Mouse (Mus musculus) liver, embryonic 15.5 days (tissue): Measurements from ENCODE around the gene C1rb. TPM values are rescaled to one million over a fixed set of nuclear protein-coding genes. Genes with fewer than 3 reads are reported as not detected.
"Not testable (repeated sequence)": the region's sequence is repeated elsewhere in the genome, so short reads cannot be mapped to it uniquely, and the experiment has no call there.

Source experiments
- ATAC-seq: fragments of 200-750 bp; cut with Nextera tagmentation; 2 replicates; pipeline ENCODE4 v1.8.0; 2017; ENCODE audit warnings: moderate number of reproducible peaks, mild to moderate bottlenecking, moderate library complexity; ENCODE audit not compliant: insufficient read depth
- H3K27ac ChIP-seq: fragments of 300-500 bp; sonication (generic); replicated peaks from 2 replicates; pipeline ENCODE4 v1.5.1; 2015; ENCODE audit warnings: mild to moderate bottlenecking, inconsistent platforms
- H3K27me3 ChIP-seq: fragments of 300-500 bp; sonication (generic); 2 replicates; pipeline ENCODE4 v1.6.1; 2015; ENCODE audit warnings: mild to moderate bottlenecking, inconsistent platforms
- H3K36me3 ChIP-seq: fragments of 300-500 bp; sonication (generic); replicated peaks from 2 replicates; pipeline ENCODE4 v1.6.1; 2015; ENCODE audit warnings: moderate library complexity, mild to moderate bottlenecking, inconsistent platforms
- H3K4me1 ChIP-seq: fragments of 300-500 bp; sonication (generic); replicated peaks from 2 replicates; pipeline ENCODE4 v1.6.1; 2015; ENCODE audit warnings: inconsistent platforms
- H3K4me2 ChIP-seq: fragments of 300-500 bp; sonication (generic); 2 replicates; pipeline ENCODE4 v1.6.1; 2015; ENCODE audit warnings: moderate library complexity, mild to moderate bottlenecking, inconsistent platforms
- H3K4me3 ChIP-seq: fragments of 300-500 bp; sonication (generic); replicated peaks from 2 replicates; pipeline ENCODE4 v1.5.1; 2015; ENCODE audit warnings: mild to moderate bottlenecking, inconsistent platforms
- H3K9ac ChIP-seq: fragments of 300-500 bp; sonication (generic); 2 replicates; pipeline ENCODE4 v1.6.1; 2015; ENCODE audit warnings: moderate library complexity, mild to moderate bottlenecking, inconsistent platforms
- H3K9me3 ChIP-seq: fragments of 300-500 bp; sonication (generic); replicated peaks from 2 replicates; pipeline ENCODE4 v1.6.1; 2016; ENCODE audit warnings: inconsistent platforms
- WGBS: fragments of 180-500 bp; shearing (Covaris S2); methylation state at CpG from one replicate; pipeline ENCODE4 v1.1.7; 2015; ENCODE audit warnings: mixed read lengths; ENCODE audit not compliant: insufficient replicate concordance; 5-methylcytosine and 5-hydroxymethylcytosine counted together
- polyA plus RNA-seq: library from polyadenylated mRNA; unstranded; fragments of >200 nt; fragmentation: Nextera tagmentation; extraction: Ambion mirVana; gene quantifications from 2 replicates; pipeline ENCODE4 v1.2.1, GENCODE M21; 2015

C1rb gene
- polyA plus RNA-seq = not detected in 2 replicates

GRCm38 (mm10) chr6:124570026-124570425 lies at the start of gene C1rb:
Gene C1rb, plus strand, starts transcription at chr6:124570294.
- H3K4me2 ChIP-seq = no peak within 1 kb of the TSS
- H3K9me3 ChIP-seq = no peaks in the 10 kb centered on the region
- 4% methylated on average over 8 of the region's 8 CpGs for WGBS
- H3K9ac ChIP-seq = no peak within 1 kb of the TSS
- no peak within 1 kb of the TSS for H3K4me3 ChIP-seq
- H3K27me3 ChIP-seq = no peaks in the 10 kb centered on the region
- H3K4me1 ChIP-seq = no peaks in the 10 kb centered on the region
- no peak for ATAC-seq
- H3K27ac ChIP-seq = no peak within 1 kb of the TSS
- H3K36me3 ChIP-seq = no peaks in the 10 kb centered on the region

- not testable (repeated sequence) for H3K4me2 ChIP-seq, H3K27me3 ChIP-seq, H3K4me3 ChIP-seq, H3K36me3 ChIP-seq, H3K9ac ChIP-seq, ATAC-seq, H3K27ac ChIP-seq, H3K4me1 ChIP-seq, H3K9me3 ChIP-seq
- WGBS = 54% methylated on average over 7 of the region's 7 CpGs
Observed at GRCm38 (mm10) chr6:124522082-124522481, 48.0 kb upstream of the C1rb start.

GRCm38 (mm10) chr6:124527881-124528280 lies 42.2 kb upstream of the C1rb start:
- peak; percentile 40; the same call in 1 of the 2 replicates for ATAC-seq
- 31% methylated on average over 3 of the region's 3 CpGs for WGBS
- no peaks in the 10 kb centered on the region for H3K27me3 ChIP-seq
- H3K9ac ChIP-seq = no peak overlapping the region
- no peak overlapping the region for H3K4me2 ChIP-seq
- no peaks in the 10 kb centered on the region for H3K36me3 ChIP-seq
- no peak overlapping the region for H3K4me3 ChIP-seq
- peak overlapping the region; percentile 61 for H3K27ac ChIP-seq
- no peaks in the 10 kb centered on the region for H3K9me3 ChIP-seq
- H3K4me1 ChIP-seq = no peaks in the 10 kb centered on the region

- no peak overlapping the region for H3K9ac ChIP-seq
- WGBS = 71% methylated on average over 8 of the region's 8 CpGs
- no peak overlapping the region for H3K27ac ChIP-seq
- no peak for ATAC-seq
- no peak overlapping the region for H3K4me2 ChIP-seq
- no peaks in the 10 kb centered on the region for H3K4me1 ChIP-seq
- no peaks in the 10 kb centered on the region for H3K27me3 ChIP-seq
- no peaks in the 10 kb centered on the region for H3K9me3 ChIP-seq
- no peak overlapping the region for H3K4me3 ChIP-seq
- H3K36me3 ChIP-seq = no peaks in the 10 kb centered on the region
Observed at GRCm38 (mm10) chr6:124531077-124531476, 39.0 kb upstream of the C1rb start.

- ATAC-seq = not testable (repeated sequence)
Observed at GRCm38 (mm10) chr6:124536125-124536829, 33.8 kb upstream of the C1rb start.

GRCm38 (mm10) chr6:124541176-124541575 lies 28.9 kb upstream of the C1rb start:
- H3K36me3 ChIP-seq, H3K9me3 ChIP-seq, H3K27ac ChIP-seq, ATAC-seq, H3K4me3 ChIP-seq, H3K9ac ChIP-seq, H3K27me3 ChIP-seq, H3K4me1 ChIP-seq: not testable (repeated sequence)
- WGBS = 46% methylated on average over 2 of the region's 2 CpGs
- H3K4me2 ChIP-seq = peak overlapping the region; percentile 27

More at GRCm38 (mm10) chr6:124536125-124536829, 33.8 kb upstream of the C1rb start:
- not testable (repeated sequence) for H3K4me3 ChIP-seq, H3K27me3 ChIP-seq, H3K9ac ChIP-seq, H3K9me3 ChIP-seq, H3K36me3 ChIP-seq, H3K4me1 ChIP-seq, H3K4me2 ChIP-seq, H3K27ac ChIP-seq
- WGBS = 34% methylated on average over 8 of the region's 8 CpGs

GRCm38 (mm10) chr6:124542284-124542683 lies 27.8 kb upstream of the C1rb start, which contains the start of gene C1s1:
Gene C1s1, minus strand, starts transcription at chr6:124542359.
- not testable (repeated sequence) for H3K27ac ChIP-seq, H3K9ac ChIP-seq, H3K9me3 ChIP-seq, H3K4me1 ChIP-seq, H3K36me3 ChIP-seq, H3K27me3 ChIP-seq
- peak; percentile 74 for ATAC-seq
- Histone ChIP-seq H3K4me2 (peak within 1 kb of the TSS; percentile 27), H3K4me3 (peak within 1 kb of the TSS; percentile 8; the same call in 1 of the 2 replicates)
- WGBS = 0% methylated on average over 1 of the region's 1 CpGs

- no peak overlapping the region for H3K4me3 ChIP-seq
- H3K27ac ChIP-seq = no peak overlapping the region
- H3K27me3 ChIP-seq = no peaks in the 10 kb centered on the region
- ATAC-seq = no peak
- H3K4me2 ChIP-seq = no peak overlapping the region
- H3K9me3 ChIP-seq = no peaks in the 10 kb centered on the region
- H3K4me1 ChIP-seq = no peaks in the 10 kb centered on the region
- 47% methylated on average over 6 of the region's 6 CpGs for WGBS
- H3K9ac ChIP-seq = no peak overlapping the region
- H3K36me3 ChIP-seq = no peaks in the 10 kb centered on the region
Observed at GRCm38 (mm10) chr6:124544466-124544865, 25.6 kb upstream of the C1rb start.

- no peaks in the 10 kb centered on the region for H3K36me3 ChIP-seq
- no peak for ATAC-seq
- WGBS = 44% methylated on average over 2 of the region's 2 CpGs
- no peak overlapping the region for H3K9ac ChIP-seq
- H3K4me2 ChIP-seq = no peak overlapping the region
- H3K4me1 ChIP-seq = no peaks in the 10 kb centered on the region
- H3K4me3 ChIP-seq = no peak overlapping the region
- no peak overlapping the region for H3K27ac ChIP-seq
- H3K9me3 ChIP-seq = no peaks in the 10 kb centered on the region
- H3K27me3 ChIP-seq = no peaks in the 10 kb centered on the region
Observed at GRCm38 (mm10) chr6:124545425-124545824, 24.7 kb upstream of the C1rb start.

- H3K9ac ChIP-seq, H3K4me3 ChIP-seq, H3K27me3 ChIP-seq, H3K4me2 ChIP-seq, ATAC-seq, H3K36me3 ChIP-seq, H3K27ac ChIP-seq, H3K4me1 ChIP-seq, H3K9me3 ChIP-seq: not testable (repeated sequence)
- 72% methylated on average over 3 of the region's 3 CpGs for WGBS
Observed at GRCm38 (mm10) chr6:124547979-124548378, 22.1 kb upstream of the C1rb start.

GRCm38 (mm10) chr6:124549023-124549550 lies 21.0 kb upstream of the C1rb start:
- 0 out of 2 replicates have a peak, but pooled peaks cover 4% of the 10 kb centered on the region for H3K9me3 ChIP-seq
- H3K27ac ChIP-seq = no peak overlapping the region
- no peaks in the 10 kb centered on the region for H3K4me1 ChIP-seq
- H3K9ac ChIP-seq = no peak overlapping the region
- H3K4me3 ChIP-seq = no peak overlapping the region
- no peaks in the 10 kb centered on the region for H3K27me3 ChIP-seq
- H3K4me2 ChIP-seq = no peak overlapping the region
- no peaks in the 10 kb centered on the region for H3K36me3 ChIP-seq
- ATAC-seq = no peak
- 66% methylated on average over 3 of the region's 3 CpGs for WGBS
